Mouse (Mus musculus) olfactory bulb, adult 2 months (tissue): ENCODE measurements around the gene Rab26. TPM values are rescaled to one million over a fixed set of nuclear protein-coding genes. Genes with fewer than 3 reads are reported as not detected.
A peak's percentile ranks its signal among the peaks of the same experiment; 100 is the strongest.

Experiments used
- H3K27ac ChIP-seq: fragments of 200-500 bp; 2 replicates; pipeline ENCODE4 v1.5.1; 2012; ENCODE audit warnings: low read depth, low read length; ENCODE audit not compliant: insufficient read depth
- H3K4me1 ChIP-seq: fragments of 200-500 bp; 2 replicates; pipeline ENCODE4 v1.6.1; 2012; ENCODE audit warnings: low read length; ENCODE audit not compliant: control insufficient read depth, insufficient read depth
- H3K4me3 ChIP-seq: fragments of 200-500 bp; 2 replicates; pipeline ENCODE4 v1.5.1; 2012; ENCODE audit warnings: mild to moderate bottlenecking, low read depth, low read length, moderate library complexity; ENCODE audit not compliant: insufficient read depth
- CTCF ChIP-seq: fragments of 200-500 bp; IDR thresholded peaks from 2 replicates; pipeline ENCODE4 v1.5.1; 2012; ENCODE audit warnings: low read depth, mild to moderate bottlenecking, low read length, moderate library complexity; ENCODE audit not compliant: insufficient read depth
- POLR2A ChIP-seq: fragments of 200-500 bp; IDR thresholded peaks from 2 replicates; pipeline ENCODE4 v1.6.1; 2012; ENCODE audit warnings: mild to moderate bottlenecking, low read depth, low read length, moderate library complexity; ENCODE audit not compliant: insufficient read depth
- WGBS: fragments of 180-500 bp; shearing (Covaris S2); methylation state at CpG from one replicate; pipeline ENCODE4 v1.1.7; 2018; 5-methylcytosine and 5-hydroxymethylcytosine counted together
- polyA plus RNA-seq: library from polyadenylated mRNA; stranded (reverse); fragments of >200 nt; gene quantifications from 2 replicates; pipeline ENCODE4 v1.2.4, GENCODE M21; 2012; ENCODE audit warnings: low replicate concordance; ENCODE audit not compliant: missing spikeins, insufficient read depth, insufficient read length

The Rab26 gene
- polyA plus RNA-seq, 1 experiment = not detected

DNA sequence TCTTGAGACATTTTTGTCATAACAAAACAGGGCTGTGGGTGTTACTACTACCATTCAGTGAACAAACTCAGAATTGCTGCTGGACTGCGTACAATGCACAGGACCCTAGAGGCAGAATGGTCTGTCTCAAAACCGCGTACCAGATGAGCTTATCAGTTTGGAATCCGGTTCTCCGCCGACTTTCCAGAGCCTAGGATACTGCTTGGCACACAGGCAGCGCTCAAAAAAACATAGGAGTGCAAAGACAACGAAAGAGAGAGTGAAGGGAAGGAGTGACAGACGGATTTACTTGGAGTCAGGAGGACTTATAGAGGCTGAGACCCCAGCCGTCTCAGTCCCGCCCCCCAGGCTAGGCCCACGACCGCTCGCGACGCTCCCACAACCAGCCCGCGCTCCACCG is 6.7 kb downstream of the Rab26 start:
- Histone ChIP-seq H3K4me3 (peak overlapping the region; percentile 79), H3K4me1 (peaks cover 14% of the 10 kb centered on the region), H3K27ac (no peak overlapping the region)
- WGBS = 0% methylated on average over 15 of the region's 19 CpGs
- no peak for TF ChIP-seq CTCF
- TF ChIP-seq POLR2A = no peak

DNA sequence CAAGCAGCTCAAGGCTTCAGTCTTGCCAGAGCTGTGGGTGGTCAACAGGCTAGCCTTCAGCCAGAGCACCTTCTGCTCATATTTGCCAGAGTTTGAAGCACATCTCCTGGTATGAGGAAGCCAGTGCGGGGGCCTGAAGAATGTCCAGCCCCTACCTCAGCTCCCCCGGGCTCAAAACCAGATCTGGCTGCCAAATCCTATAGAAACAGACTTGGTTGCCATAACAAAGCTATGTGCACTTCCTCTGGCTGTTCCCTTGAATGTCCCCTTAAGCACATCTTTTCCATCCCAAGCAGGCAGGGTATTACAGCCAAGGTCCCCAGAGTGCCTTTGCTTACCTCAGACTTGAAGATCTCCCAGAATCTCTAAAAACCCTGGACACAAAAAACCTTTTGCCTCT is 9.3 kb downstream of the Rab26 start:
- Histone ChIP-seq H3K4me3 (no peak overlapping the region), H3K4me1 (peaks cover 7% of the 10 kb centered on the region), H3K27ac (no peak overlapping the region)
- no peak for TF ChIP-seq POLR2A
- no peak for TF ChIP-seq CTCF
- 80% methylated on average over 2 of the region's 2 CpGs for WGBS

DNA sequence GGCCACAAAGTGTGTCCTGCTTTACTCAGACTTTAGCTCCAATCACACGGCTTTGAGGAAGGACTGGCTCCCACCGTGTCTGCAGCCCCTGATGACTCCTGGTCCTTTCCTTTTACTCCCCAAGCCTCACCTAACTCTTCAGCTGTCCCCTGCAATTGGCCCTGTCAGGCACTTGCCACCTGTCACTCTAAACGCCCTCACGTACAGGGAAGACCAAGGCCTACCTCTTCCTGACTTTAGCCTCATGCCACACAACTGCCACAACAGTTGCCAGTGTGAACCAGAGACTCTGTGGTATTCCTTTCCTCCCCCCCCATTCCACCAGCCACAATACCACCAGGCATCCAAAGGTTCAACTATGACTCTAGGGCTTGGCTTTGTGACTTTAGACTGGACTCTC is 13.6 kb downstream of the Rab26 start:
- TF ChIP-seq CTCF = no peak
- TF ChIP-seq POLR2A = no peak
- 81% methylated on average over 4 of the region's 4 CpGs for WGBS
- no peak overlapping the region for H3K27ac ChIP-seq
- H3K4me1 ChIP-seq = no peaks in the 10 kb centered on the region
- H3K4me3 ChIP-seq = no peak overlapping the region

DNA sequence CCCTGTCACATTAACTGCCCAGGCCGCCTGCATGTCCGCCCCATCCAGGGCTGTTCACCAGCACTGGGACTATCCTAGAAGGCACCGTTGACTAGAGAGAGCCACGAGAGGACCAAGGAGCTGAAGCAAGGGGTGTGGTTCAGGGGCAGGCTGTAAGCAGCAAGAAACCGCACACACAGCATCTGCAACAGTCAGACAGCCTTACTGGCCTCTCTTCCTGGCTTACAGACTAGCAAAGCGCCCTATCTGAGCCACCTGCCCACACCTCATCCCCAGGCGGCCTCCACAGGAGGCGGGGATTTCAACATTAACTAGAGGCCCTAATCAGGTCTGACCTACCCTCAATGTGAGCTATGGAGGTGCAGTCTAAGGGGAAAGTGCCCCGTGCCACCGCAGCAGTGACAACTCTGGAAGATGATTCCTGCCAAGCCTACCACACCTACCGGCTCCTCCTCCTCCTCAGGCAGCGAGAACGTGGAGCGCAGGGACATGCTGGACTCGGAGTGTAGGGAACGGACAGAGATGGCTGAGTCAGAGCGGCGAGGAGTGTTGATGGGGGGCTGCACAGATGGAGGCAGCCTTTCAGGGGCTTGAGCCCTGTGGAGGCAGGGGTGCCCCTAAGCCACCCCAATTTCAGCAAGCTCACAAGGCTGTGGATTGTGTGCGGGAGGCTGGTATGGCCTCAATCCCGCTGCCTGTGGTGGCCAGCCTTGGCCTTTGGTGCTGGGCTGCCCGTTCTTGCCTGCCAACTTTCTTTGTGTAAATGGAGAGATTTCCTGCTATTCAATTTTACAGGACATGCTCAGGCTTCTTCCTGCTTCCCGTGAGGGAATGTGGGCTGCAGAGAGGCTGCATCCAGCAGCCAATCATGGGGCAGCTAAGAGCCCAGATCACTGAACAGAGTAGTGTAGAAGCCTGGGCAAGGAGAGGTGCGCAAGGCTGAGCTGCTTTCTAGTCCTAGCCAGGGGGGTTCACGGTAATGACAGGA is 19.4 kb downstream of the Rab26 start:
- Histone ChIP-seq H3K27ac (no peak overlapping the region; the same call in 1 of the 2 replicates), H3K4me3 (no peak overlapping the region), H3K4me1 (peaks cover 10% of the 10 kb centered on the region)
- WGBS = 72% methylated on average over 24 of the region's 24 CpGs
- TF ChIP-seq POLR2A = 0 out of 2 replicates have a peak, but pooled peaks have one; percentile 23
- no peak for TF ChIP-seq CTCF

DNA sequence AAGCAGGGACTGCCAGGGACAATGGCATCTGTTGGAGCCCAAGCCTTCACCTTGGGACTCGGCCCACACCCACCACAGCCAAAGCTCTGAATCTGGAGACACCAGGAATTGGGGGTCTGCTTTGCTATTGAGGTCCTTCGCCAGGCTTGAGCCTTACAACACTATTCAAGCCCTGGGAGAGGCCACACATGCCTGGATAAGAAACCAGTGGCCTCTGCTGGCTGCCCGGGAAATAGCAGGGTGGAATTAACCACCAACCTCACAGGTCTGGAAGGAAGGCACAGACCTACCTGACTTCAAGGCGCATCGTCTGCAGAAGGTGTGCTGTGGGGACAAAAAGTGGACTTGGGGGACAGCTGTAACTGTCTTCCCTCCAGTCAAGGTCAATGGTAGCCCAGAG is 20.4 kb downstream of the Rab26 start:
- Histone ChIP-seq H3K4me3 (no peak overlapping the region), H3K27ac (no peak overlapping the region), H3K4me1 (peaks cover 10% of the 10 kb centered on the region)
- TF ChIP-seq CTCF (peak; percentile 30; the same call in 1 of the 2 replicates), POLR2A (no peak)
- WGBS = 34% methylated on average over 5 of the region's 5 CpGs

DNA sequence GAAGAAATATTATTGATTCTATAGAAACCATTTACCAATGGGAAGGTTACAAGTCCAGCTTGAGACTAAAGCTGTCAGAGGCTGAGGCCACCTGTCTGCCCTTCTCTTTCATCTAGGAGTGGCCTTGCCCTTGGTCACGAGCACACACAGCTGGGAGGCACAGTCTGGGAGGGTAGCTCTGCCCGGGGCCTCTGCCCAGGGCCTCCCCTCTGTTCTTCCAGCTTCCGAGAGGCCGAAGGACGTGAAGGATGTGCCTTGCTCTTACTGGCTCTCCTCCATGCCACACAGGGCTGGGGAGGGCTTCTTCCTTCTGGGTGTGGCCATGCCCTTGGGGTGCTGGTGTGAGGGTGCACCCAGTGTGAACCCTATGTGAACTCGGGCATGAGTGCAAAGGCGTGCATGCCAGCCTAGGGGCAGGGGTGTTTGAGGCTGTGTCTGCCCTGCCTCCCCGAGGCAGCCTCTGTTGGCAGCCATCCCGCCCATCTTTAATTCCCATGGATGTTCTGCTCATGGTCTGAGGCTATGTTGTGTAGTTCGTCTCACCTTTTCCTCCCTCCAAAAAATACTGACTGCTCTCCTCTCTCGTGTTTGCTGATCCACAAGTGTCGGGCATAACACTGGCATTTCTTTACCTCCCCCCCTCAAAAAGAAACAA is 26.1 kb downstream of the Rab26 start:
- 0 out of 2 replicates have a peak overlapping the region, but pooled peaks have one; percentile 15 for H3K27ac ChIP-seq
- no peak overlapping the region for H3K4me3 ChIP-seq
- peaks cover 25% of the 10 kb centered on the region for H3K4me1 ChIP-seq
- no peak for TF ChIP-seq CTCF
- TF ChIP-seq POLR2A = no peak
- WGBS = 51% methylated on average over 12 of the region's 12 CpGs

DNA sequence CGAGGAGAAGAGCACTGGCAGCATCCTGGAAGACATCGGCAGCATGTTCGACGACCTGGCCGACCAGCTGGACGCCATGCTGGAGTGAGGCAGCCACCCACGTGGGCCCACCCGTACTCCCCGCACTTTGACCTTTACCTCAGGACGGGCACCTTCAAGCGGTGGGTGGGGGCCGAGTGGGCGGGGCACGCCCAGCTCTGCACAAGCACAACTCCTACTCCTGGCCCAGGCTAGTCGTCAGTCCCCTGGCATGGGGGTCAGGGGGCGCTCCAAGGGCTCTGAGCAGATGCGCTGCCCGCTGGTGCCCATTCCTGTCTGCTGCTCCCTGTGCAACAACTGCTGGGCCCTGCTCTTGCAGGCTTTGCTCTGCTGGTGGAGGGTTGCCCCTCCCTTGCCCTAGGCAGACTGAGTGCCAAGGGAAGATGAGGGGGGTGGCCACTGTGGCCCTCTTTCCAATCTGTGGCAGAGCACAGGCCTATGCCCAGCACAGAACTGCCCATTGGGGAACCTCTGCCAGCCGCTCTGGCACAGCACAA is 26.8 kb downstream of the Rab26 start:
- 41% methylated on average over 19 of the region's 19 CpGs for WGBS
- TF ChIP-seq POLR2A = no peak
- TF ChIP-seq CTCF = no peak
- H3K4me3 ChIP-seq = no peak overlapping the region
- H3K4me1 ChIP-seq = peaks cover 25% of the 10 kb centered on the region
- H3K27ac ChIP-seq = no peak overlapping the region

DNA sequence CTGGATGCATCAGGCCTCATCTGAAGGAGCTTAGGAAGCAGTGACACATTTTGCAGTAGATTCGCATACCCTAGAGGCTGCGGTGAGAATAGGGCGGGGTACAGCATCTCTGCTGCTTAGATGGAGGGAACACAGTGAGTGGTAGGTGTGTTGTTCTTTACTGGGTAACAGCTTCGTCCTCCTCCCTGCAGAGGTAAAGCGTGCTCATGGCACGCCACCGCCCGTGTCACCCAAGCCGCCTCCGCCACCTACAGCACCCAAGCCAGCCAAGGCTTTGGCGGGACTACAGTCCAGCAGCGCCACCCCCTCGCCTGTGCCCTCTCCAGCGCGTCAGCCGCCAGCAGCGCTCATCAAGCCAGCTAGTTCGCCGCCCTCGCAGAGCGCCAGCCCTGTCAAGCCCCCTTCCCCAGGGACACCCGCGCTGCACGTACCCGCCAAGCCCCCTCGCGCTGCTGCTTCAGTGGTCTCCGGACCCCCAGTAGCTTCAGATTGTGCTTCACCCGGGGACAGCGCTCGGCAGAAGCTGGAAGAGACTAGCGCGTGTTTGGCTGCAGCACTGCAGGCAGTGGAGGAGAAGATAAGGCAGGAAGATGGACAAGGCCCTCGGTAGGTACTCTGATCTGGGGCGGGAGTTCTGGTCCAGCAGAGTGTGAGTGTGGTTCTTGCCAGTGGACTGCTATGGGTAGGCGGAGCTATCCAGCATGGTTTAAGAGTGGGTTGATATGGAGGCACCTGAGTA is 27.5 kb downstream of the Rab26 start:
- WGBS = 18% methylated on average over 36 of the region's 36 CpGs
- Histone ChIP-seq H3K4me1 (peaks cover 25% of the 10 kb centered on the region), H3K4me3 (no peak overlapping the region), H3K27ac (peak overlapping the region; percentile 22)
- TF ChIP-seq CTCF = no peak
- TF ChIP-seq POLR2A = no peak
